Mouse (Mus musculus): ENCODE measurements at regions not wholly inside any gene's neighbourhood (a gene's known extent, or its start where the extent isn't known, plus 50 kb on each side); places are given as distances from the start of the nearest gene placed in this dataset.

DNA sequence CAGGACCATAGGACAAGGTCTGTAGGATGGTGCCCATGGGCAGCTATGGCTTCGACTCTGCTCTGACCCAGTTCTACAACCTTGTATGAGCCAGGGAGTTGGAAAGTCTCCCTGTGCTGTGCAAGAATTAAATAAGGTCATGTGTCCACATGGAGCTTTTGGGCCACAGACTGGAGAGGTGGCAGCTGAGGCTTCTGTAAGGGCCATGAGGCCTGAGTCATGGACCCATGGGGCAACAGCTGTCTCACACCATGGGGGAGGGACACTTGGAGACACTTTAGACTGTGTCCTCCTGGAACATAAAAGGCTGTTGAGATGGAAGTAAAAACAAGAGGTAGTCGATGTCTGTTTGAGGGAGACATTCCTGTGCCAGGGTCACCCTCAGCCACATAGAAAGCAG is 154.5 kb upstream of the Gm3448 start:
- no peak for DNase-seq

DNA sequence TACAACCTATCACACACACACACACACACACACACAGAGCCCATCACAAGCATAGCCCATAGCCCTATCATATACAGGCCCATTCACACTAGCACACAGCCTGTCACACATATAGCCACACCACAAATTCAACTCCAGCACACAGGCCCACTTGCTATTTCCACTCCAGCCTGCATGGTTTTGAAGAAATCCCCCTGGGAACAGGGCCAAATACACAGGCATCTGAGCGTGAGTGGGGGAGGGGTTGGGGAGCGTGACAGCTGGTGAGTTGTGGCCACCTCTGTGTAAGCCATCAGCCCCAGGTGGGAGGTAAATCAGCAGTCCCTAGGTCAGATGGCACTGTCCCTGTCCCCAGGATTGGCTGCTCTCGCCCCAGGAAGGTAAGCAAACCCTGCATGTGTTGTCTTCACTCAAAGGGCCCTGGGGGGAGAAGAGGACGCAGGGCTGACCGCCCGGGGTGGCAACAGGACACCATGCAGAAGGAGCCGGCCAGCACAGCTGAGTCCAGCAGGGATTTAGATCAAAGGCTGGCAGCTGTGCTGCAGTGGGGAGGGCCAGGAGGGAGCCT is 153.6 kb upstream of the Gm3448 start:
- intact Hi-C loops (cut with DNase I): loop anchor here (5.0 kb wide), 2 partner anchors 128 to 182 kb away; partner anchors contain the start of gene Dll1
- DNase-seq: no peak

More for the DNA sequence above, 154.5 kb upstream of the Gm3448 start:
- intact Hi-C loops (cut with DNase I): no loop called here

DNA sequence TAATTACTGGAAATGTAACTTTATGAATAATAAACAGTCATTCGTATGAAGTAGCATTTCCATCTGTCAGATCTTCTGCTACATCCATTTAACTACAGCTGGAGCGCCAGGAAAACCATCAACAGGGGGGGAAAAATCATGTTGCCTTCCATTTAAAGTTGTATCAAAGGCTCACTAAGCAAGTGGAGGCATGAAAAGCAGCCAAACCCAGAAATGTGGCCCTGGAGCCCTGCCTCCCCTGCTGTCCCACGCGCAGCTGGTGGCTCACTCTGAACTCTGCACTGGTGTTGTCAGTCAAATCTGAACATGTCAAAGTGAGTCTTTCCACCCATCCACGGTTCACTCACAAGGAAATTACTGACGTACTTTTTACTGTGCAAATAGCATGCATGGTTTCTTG is 152.5 kb upstream of the Gm3448 start:
- intact Hi-C loops (cut with DNase I): loop anchor here (5.0 kb wide), 2 partner anchors 127 to 183 kb away; partner anchors contain the start of gene Dll1
- no peak for DNase-seq

DNA sequence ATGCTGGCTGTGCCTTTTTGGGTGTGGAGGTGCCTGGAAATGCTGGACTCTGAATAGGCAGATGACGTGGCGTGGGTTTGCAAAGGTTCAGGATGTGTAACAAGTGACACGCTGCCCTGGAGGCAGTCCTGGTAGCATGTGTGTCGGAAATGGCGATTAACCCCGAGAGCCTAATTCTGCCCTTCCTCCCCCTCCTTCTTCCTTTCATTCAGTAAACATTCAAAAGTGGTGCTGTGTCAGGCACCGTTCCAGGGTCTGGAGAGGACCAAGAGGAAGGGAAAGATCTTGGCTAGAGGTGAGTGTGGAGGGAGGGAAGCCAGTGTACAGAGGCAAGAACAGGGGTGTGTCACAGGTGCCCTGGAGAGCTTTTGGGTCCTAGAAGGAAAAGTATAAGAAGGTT is 151.5 kb upstream of the Gm3448 start:
- intact Hi-C loops (cut with DNase I): loop anchor here (5.0 kb wide), 2 partner anchors 126 to 184 kb away; partner anchors contain the start of gene Dll1
- peak; percentile 24 to 27 for DNase-seq

DNA sequence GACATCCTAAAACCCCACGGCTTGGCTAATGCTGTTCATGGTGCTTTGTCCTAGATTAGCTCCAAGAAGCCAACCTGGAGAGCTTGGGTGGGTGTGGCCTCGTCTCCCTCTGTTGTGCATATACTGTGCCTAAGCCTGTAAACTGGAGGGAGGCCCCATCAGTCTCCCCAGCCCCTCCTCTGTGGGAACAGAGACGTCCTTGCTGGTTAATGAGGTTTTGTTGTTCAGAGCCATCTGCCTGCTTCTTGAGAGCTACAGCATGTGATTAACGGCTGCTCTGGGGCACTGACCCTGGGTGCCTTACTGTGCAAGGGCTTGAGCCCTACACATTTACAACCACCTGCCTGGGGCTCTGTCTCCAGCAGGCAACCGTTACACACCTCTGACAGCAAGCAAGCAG is 143.9 kb upstream of the Gm3448 start:
- intact Hi-C loops (cut with DNase I): no loop called here
- DNase-seq: no peak

DNA sequence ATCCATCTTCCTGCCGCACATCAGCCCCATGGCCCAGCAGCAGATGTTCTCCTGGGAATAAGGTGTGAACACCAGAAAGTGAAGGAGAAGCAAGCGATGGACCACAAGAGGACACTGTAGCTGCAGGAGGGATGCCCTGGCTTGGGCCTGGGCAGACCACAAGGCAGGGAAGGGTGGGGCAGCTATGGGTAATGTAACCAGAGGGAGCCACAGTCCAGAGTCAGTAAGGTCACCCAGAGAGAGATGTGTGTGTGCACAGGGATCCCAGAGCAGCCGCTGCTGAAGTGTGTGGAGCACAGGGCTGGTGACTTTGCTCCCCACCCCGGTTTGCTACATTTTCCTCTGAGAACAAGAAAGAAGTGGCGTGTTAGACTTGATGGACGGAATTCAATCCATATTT is 142.5 kb upstream of the Gm3448 start:
- no peak for DNase-seq
- intact Hi-C loops (cut with DNase I): no loop called here

DNA sequence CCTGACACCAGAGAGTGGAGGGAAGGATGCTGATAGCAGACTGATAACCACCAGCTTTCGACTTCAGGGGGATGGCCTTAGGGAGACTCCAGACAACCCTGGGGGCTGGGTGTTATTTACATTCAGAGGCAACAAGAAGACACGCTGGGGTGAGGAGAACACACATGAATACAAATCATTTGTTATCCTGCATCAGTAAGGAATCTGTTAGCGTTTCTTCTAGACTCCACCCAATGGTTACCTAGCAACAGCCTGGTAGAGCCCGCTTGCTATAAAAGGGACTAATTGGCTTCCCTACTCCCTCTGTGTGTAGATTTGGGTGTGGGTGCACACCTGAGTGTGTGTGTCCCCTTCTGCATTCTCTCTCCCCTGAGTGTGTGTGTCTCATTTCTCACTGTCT is 140.8 kb upstream of the Gm3448 start:
- DNase-seq: no peak
- intact Hi-C loops (cut with DNase I): no loop called here

DNA sequence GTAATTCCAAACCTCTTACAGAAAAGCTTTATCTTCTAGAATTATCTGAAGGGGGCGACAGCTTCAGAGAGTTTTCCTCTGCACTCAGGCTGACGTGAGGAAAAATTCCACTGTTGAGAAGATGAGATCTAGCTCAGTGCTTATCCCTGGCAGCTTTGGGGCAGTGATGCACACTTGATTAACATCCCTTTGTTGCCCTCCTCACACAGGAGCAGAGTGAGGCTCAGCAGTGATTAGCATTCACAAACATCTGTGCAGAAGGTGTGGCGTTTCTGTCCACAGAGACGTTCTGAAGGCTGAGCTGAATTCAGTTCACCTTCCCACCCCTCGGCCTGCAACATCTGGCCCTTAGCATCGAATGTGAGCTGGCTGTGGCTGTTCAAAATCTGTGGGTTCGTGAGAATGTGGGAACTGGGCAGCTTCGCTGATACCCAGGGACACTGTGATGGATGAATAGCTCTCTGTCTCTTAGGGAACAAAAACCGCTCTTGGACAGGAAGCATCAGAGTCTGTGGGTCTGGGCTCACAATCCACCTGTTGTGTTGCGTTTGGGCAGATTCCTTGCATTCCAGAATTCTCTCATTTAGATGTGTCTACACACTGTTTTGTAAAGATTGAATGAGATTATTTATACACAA is 139.0 kb upstream of the Gm3448 start:
- intact Hi-C loops (cut with DNase I): no loop called here

DNA sequence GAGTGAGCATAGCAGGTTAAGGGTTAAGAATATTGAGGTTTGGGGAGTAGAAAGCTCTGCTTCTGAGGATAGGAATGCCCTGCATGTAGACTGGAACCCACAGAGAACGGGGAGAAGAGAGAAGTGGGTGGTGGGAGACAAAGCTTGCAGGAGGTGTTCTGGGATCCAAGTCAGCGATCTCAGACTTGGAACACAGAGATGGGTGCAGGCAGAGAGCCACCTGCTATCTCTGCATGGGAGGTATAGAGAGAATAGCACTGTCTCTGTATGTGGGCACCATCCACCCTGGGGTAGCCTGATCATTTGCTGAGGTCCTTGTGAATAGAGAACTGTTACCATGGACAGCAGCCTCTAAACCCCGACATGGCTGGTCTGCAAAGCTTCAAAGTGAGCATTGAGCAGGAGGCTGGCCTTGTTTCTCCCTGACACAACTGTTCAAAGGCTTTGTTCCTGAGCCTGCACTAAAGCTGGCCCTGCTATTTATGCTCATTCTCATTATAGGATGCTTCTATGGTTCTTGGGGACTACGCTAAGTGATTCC is 138.1 kb upstream of the Gm3448 start:
- intact Hi-C loops (cut with DNase I): no loop called here
- no peak for DNase-seq

More for the DNA sequence above, 139.0 kb upstream of the Gm3448 start:
- no peak for DNase-seq

DNA sequence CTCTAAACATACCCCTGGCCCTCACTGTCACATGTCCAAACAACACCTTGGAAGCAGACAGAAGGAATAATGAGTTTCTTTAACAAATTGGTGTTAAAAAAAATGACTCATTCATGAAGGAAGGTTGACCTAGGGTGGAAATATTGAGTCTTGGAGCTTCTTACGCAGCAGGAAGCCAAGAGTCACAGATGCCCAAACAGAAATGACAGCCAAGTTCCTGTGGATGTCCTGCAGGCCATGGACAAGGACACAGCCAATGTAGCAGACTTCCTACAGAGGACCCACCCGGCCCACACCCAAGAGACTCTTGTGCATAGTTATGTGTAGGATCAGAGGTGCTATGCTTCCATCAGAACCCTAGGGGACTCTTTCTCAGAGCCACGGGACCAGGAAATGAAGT is 136.1 kb upstream of the Gm3448 start:
- intact Hi-C loops (cut with DNase I): no loop called here
- DNase-seq: no peak

DNA sequence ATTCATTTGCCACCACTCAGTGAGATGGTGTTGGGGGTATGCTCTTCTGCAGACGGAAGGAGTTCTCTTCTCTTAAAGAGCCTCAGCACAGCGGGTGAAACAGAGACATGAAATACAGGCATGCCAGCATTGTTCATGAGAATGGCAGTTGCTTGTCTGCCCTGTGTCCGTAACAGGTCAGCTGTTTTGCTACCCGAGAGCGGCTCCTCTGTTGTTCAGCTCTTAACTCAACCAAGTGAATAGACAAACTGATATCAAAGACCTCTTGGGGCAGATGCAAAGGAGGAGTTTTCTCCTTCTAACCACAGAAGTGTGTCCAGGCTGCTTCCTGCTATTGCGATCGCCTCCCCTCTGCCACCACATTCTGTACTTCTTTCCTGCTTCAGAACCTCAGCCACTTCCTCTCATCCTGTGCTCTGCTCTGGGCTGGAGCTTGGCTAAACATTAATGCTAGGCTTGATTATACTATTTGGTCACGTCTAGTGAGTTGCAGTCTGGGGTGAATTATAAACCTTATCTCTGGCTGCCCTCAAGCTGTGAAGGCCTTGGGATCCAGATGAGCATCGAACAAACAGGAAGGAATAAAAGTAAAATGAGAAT is 133.1 kb upstream of the Gm3448 start:
- DNase-seq: no peak
- intact Hi-C loops (cut with DNase I): no loop called here

DNA sequence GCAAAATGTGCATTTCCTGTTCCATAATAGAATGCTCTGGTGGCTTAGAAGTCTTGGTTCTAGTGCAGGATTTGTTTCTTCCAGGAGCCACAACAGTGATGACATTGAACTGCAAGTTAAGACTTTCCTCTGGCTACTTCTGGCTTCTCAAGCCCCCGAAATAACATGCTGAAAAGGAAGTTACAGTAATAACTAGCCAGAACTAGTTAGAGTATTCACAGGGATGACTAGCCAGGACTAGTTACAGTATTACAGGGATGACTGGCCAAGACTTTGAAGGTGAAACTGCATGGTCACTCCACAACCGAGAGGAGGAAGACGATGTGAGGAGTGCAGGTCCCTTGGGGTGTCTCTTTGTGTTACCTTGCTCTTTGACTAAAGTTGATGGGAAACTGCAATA is 126.6 kb upstream of the Gm3448 start:
- no peak for DNase-seq
- intact Hi-C loops (cut with DNase I): no loop called here

DNA sequence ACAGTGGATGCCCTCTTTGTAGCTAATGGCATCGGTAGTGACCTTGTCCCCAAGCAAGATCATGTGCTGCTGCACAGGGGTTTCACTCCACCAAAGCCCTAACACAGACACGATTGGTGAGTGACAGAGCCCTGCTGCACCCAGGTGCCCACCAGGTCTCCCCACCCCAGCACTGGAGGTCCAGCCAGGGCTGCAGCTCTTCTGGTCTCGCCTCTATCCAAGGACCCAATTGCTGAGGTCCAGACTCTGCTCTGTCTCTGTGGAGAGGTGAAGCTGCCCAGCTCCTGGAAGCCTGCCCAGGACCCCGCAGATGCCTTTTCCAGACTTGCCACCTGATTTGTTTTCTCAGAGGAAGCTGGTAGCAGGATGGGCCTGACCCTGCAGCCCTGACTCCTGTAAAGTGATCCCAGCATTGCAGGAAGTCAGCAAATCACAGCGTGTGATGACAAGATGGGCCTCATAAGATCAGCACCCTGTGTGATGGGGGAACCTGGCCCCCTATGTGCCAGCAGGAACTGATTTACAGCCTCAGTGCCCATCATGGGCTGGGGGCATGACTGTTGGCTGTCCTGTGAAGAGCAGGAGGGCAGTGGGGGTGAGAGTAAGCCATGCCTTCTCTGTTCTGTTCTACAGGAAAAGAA is 116.5 kb upstream of the Gm3448 start:
- no peak for DNase-seq
- intact Hi-C loops (cut with DNase I): no loop called here

DNA sequence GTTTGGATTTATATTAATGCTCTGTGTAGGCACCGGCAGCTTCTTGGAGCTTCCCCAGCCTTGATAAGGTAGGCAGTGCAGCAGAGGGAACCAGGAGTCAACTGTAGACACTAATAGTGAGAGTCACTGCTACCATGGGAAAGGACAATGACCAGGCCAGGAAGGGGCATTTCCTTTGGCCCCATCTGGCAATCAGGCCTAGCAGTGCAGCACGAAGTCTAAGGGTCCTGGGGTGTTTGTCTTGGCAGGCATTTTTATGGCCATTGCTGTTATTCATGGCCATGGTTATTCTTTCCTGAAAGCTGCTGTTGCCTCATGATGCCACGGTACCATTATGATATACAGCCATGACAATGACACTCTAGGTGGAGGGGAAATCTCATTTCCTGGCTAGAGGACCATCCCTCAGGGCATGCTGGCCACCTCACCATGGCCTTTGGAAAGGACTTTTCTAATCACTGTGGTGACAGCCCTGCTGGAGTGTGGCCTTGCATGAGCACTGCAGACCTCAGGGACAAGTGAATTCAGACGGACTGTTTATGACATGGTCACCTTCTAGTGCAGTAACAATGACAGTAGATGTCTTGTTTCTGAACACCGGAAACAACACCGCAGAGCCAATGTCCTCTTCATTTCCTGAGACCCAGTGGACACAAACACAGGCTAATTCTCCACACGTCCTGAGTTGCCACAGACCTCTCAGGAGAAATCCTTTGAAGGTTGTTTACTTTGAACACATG is 111.8 kb upstream of the Gm3448 start:
- intact Hi-C loops (cut with DNase I): no loop called here
- no peak for DNase-seq

DNA sequence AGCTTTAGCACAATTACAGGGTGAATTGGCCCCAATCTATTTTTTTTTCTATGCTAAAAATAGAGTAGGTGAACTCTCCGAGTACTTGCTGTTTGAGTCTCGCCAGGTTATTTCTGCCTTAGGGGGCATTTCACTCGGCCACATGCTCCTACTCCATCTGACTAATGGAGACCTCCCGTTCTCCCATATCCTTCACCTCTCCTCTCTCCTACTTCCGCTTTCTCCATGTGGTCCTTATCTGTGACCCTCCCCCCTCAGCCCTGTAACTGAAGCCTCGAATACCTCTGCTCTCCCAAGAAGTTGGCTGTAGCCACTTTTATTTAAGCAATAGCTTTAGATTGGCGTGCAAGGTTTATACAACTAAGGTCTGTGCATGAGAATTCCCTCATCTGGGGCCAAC is 111.1 kb upstream of the Gm3448 start:
- intact Hi-C loops (cut with DNase I): no loop called here
- no peak for DNase-seq

DNA sequence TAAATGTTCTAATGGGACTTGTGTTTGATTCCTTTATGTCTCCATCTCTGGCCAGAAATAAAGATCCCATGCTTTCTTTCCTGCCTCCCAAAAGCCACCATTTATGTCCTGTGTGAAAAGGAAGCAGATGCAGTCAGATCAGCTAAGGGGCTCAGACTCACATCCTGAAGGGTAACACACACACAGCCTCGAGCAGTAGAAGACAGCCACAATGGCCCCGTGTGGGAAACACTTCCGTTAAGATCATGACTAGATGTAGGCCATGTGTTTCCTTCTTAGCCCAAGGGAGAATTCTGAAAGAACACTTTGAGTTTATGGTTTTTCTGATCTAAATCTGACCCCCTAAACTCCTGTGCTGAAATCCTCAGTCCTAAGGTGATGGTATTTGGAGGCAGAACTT is 110.4 kb upstream of the Gm3448 start:
- DNase-seq: no peak
- intact Hi-C loops (cut with DNase I): no loop called here

DNA sequence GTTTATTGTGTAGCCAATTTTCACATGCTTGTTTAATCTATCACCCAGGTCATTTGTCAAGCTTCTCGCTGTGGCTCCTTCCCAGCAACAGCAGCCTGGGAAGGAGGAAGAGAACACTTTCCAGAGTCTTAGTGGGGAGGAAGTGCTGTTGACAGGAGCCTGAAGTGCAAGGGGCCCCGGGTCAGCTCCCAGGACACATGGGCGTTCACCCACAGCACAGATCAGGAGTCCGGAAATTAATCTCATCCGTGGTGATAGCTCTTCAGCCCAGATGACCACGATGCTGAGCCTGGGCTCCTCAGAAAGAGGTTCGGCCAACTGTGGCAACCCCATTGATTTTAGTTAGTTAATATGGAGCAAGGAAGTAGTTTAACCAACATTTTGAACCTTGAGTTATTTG is 105.3 kb upstream of the Gm3448 start:
- intact Hi-C loops (cut with DNase I): no loop called here
- DNase-seq: no peak

DNA sequence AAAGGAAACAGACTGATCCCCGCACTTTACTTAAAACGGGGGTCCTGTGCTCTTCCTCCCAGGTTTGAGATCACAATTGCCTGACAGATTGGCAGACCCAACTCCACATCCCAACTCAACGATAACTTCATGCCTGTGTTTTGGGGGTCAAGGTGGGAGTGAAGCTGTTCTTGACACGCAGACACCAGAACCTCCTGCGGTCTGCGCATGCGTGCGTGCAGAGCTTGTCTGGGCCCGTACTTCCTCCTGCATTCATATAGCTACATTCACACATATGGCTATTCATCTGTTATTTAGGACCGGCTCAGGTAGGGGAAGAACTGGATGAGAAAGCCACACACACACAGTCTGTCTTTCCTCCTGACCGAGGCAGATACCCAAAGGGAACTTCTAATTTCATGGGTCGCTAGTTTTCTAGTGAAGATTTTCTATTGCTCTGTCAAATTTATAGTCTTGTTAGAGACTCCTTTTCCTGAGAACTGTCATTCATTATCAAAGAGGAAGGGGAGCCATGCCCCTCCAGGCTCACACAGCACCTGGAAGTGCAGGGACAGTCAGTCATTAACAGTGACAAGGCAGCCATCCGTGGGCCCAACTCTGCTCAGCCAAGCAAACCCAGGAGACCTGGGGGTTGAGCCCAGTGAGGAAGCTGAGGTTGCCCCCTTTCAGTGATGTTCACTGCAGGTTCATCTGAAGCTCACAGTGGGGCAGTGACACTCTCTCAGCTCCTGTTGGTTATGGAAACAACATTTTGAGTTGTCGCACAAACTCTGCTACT is 104.0 kb upstream of the Gm3448 start:
- intact Hi-C loops (cut with DNase I): no loop called here
- no peak for DNase-seq

DNA sequence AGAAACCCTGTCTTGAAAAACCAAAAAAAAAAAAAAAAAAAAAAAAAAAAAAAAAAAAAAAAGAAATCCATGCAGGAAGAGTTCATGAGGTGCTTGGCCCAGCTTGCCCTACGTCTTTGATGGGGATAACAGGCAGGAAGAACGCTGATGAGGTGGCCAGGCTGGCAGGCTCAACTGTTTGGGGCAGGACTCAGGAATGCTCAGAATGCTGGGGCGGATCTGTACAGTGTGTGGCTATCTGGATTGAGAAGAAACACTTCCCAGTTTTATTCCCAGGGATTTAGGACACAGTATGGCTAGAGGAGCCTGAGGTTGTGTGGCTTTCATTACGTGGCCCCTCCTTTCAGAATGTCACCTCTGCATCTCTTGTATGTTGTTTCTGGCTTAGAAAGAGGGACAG is 99.1 kb upstream of the Gm3448 start:
- intact Hi-C loops (cut with DNase I): no loop called here
- DNase-seq: no peak

Measured in heart, postnatal 14 days (tissue).